Mouse (Mus musculus): Measurements from ENCODE around the gene C1qtnf9.

DNA sequence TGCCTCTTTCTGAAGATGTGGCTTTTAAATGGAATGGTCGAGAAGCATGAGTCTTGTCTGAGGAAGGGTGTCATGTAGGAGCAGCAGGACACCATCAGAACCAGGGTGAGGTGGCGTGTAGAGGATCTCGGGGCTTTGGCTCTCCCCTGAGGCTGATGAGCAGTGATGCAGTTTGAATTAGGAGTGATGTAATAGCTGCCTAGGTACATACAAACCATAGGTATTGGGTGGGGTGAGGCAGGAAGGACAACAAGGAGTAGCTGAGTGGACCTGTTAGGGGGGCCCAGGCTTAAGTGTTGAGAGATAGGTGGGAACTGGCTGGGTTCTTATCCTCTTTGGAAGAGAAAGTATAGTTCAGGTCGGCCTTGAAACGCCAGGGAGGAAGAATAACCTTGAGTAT is 27.4 kb upstream of the C1qtnf9 start:
- TF ChIP-seq CTCF (IDR thresholded peaks at IDR 0.05; ENCODE audit: low read depth, low read length) (no peak), POLR2A (IDR thresholded peaks at IDR 0.05; ENCODE audit: borderline replicate concordance, low read depth, low read length) (no peak)

Data from bone marrow macrophage, adult 2 months (primary cell).